Mouse (Mus musculus) monocyte, adult 5-6 weeks (primary cell): ENCODE measurements around the gene Lrrc36. TPM values are rescaled to one million over a fixed set of nuclear protein-coding genes. Genes with fewer than 3 reads are reported as not detected.
A peak's percentile ranks its signal among the peaks of the same experiment; 100 is the strongest.

Experiments used
- ATAC-seq: fragments of 153-309, 156-312 bp; replicated peaks from 2 replicates; pipeline ENCODE4 v1.8.0; 2017; ENCODE audit warnings: mild to moderate bottlenecking; ENCODE audit not compliant: low TSS enrichment, insufficient number of reproducible peaks, severe bottlenecking, poor library complexity, low FRiP score
- total RNA-seq: library from RNA; stranded (forward); fragments of 200-1000, 200-491, 200-594 nt; gene quantifications from 3 replicates; pipeline ENCODE4 v1.2.3, GENCODE M21; 2017

Lrrc36 gene
- total RNA-seq, 1 experiment from 2014 or later: not detected

GRCm38 (mm10) chr8:105422006-105422405 lies 8.6 kb downstream of the Lrrc36 start:
- ATAC-seq: no peak

DNA sequence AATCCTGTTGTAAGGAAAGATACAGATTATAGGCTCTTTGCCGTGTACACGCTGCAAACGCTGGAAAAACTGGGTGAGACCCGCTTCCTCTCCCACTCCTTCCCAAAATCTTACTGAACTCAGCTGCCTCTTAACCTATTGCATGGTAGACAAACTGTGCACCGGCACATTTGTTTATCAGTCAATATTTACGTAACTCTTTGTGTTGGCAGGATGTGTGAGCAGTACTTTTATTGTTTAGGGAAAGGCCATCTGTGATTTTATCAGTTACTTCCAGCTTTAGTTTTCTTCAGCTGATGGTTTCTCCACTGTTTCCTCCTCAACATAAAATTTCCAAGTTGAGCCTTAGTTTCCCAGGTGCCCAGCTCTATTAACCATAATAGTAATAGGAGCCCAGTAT lies 13.5 kb downstream of the Lrrc36 start:
- ATAC-seq: no peak

- no peak for ATAC-seq
These were observed 18.6 kb downstream of the Lrrc36 start for GRCm38 (mm10) chr8:105431743-105432515.

DNA sequence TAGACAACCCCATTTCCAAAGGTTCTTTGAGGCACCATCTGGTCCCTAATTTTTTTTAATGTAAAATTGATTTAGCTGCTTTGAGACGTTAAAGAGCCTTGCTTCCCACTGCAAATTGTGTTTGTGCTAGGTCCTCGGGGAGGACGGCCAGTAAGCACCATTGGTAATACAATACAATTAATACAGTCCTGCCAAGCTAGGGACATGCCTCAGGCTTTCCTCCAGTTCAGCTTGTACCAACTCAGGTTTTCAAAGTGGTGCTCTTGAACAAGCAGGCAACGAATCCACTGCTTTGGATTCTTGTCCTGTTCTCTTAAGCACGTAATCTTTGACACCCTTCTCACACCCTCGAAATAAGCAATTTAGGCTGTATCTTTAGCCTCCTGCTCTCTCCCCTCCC lies 19.6 kb downstream of the Lrrc36 start:
- no peak for ATAC-seq

DNA sequence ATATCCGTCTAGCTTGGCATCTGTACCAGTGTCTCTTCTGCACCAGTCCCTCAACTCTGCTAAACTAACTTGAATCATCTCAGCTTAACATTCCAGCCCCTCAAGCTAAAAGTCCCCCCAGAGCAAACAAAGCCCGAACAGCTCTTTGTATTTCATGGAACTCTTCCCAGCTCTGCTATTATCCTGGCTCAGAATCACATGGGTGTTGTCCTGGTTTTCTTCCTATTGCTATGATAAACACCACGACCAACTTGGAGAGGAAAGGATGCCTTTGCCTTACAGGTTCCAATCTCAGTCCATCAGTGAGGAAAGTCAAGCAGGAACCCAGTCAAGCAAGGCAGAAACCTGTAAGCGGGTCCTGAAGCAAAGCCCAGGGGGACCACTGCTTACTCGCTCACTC lies 20.1 kb downstream of the Lrrc36 start:
- no peak for ATAC-seq

- no peak for ATAC-seq
These were observed 20.8 kb downstream of the Lrrc36 start for GRCm38 (mm10) chr8:105434136-105434535.

- no peak for ATAC-seq
These were observed 22.8 kb downstream of the Lrrc36 start for GRCm38 (mm10) chr8:105436218-105436617.

DNA sequence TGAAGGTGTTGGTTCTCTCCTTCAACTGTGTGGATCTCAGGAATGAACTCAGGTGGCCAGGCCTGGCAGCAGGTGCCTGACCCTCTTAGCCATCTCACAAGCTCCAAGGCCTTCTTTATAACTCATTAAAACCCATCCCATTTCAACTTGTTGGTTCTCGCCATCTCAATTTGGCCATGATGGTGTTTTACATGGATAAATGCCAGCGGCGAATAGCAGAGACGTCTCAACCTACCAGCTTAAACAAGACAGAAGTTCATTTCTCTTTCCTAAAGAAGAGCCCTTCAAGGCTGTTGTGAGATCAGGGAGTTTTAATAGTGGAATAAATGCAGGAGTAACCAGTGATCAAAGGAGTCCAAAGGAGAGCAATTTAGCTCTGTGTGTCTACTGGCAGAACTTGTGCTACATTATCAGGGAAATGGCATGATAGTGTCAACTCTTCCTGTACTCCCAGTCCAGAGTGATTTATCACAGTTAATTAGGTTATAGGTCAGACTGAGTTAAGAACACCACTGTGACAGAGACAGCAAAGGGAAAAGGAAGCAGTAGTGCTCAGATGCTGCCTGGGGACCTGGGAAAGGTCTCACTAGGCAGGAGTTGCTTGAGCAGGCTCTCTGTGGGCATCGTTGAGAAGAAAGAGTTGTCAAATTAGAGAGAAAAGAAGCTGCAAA lies 23.8 kb downstream of the Lrrc36 start:
- ATAC-seq: no peak

DNA sequence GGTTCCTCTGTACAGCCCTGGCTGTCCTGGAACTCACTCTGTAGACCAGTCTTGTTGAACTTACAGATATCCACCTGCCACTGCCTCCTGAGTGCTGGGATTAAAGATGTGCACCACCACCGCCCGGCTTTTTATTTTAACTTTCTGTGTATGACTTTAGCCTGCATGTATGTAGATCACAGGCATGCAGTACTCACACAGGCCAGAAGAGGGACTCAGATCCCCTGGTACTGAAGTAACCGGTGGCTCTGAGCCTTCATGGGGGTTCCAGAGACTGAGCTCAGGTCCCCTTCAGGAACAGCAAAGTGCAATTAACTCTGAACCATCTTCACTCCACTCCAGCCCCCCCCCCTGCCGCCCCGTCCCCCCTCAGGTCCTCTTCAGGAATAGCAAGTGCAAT lies 25.5 kb downstream of the Lrrc36 start:
- 0 out of 2 replicates have a peak, but pooled peaks have one; percentile 61 for ATAC-seq

- peak; percentile 66 for ATAC-seq
These were observed 28.1 kb downstream of the Lrrc36 start for GRCm38 (mm10) chr8:105441433-105441832.

DNA sequence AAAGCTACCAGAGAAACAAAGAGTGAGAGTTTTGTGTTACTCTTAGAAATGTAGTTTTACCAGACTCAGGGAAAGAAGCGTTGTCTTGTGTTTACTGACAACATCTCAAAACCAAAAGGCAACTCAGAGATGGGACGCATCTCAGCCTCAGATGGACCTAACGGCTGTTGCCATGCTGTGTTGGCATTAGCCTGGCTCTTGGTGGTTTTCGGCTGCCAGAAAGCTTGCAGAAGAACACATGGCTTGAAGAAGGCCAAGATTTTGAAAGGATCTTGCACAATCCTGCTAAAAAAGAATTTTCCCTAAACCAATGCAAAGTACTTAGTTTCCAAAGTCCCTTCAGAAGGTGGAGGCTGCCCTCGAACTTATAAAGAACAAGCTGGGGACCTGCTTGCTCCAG lies 29.3 kb downstream of the Lrrc36 start:
- no peak for ATAC-seq

DNA sequence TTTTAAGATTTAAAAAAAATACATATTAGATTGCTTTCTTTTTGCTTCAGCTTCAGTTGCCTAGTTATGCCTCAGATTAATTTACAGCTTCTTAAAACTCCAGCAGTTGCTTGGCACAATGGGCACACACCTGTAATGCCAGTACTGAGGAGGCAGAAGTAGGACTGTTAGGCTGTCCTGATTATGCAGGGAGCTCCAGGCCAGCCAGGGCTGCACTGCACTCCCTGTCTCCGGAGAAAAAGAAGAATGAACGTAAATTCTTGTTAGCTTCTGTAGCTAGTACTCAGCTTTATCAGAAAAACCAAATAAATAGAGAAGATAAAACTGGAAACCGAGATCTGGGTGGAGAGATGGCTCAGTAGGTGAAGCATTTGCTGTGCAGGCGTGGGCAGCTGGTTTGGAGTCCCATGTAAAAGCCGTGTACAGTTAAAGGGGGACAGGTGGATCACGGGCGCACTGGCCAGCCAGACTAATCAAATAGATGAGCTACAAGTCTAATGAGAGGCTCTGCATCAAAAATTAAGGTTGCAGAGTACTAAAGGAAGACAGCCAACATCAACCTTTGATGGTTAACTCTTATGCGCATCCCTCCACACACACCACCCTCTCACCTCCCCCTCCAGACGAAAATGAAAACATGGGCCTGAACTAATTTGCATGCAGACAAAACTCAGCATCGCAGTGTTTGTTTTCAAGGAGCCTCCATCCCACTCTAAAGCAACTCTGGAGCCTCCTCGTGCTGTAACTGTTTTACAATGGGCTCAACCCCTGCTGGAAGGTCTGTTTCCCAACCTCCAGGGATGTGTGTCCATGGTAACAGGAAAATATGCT lies 32.1 kb downstream of the Lrrc36 start:
- no peak for ATAC-seq

DNA sequence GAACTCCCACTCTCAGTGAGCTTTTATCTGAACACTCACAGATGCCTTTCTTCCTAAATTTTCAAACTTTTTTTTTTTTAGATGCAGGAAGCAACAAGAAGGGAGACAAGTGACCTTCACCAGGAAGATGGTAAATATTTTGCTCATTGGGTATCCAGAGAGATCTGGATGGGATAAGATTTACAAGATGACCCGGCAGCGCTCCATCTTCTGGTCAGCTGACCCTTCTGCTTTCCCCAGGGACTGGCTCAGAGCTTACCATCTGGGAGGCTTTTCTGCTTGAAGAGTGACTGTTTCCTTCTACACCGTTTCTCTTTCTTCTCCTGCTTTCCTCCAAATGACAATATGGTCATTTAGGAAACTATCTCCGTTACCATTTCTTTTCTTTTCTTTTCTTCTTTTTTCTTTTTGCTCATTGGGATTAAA lies 32.8 kb downstream of the Lrrc36 start:
- no peak for ATAC-seq

DNA sequence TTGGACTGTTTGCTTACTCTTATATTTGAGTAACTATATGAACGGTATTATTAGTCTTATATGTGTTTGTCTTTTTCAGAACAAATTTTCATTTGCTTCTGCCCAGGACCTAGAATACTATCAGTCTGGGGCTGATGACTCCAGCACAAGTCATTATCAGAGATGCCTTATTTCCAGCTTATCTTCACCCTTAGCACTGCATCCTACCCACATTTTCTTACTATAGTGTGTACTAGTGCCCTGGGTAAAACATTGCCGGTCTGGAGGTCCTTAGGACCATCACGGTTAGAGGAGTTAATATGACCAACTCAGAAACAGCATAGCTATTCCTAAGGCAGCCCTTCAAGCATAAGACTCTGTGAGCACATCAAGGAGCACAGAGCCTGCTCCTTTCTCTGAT lies 34.8 kb downstream of the Lrrc36 start:
- no peak for ATAC-seq

GRCm38 (mm10) chr8:105448596-105448995 lies 35.2 kb downstream of the Lrrc36 start:
- ATAC-seq: no peak

- no peak for ATAC-seq
These were observed 37.6 kb downstream of the Lrrc36 start for GRCm38 (mm10) chr8:105450977-105451376.

GRCm38 (mm10) chr8:105451903-105452603 lies 38.7 kb downstream of the Lrrc36 start:
- no peak for ATAC-seq

GRCm38 (mm10) chr8:105453296-105453695 lies 39.9 kb downstream of the Lrrc36 start:
- 0 out of 2 replicates have a peak, but pooled peaks have one; percentile 57 for ATAC-seq

GRCm38 (mm10) chr8:105454088-105454487 lies 40.7 kb downstream of the Lrrc36 start:
- no peak for ATAC-seq
